Mouse (Mus musculus): Measurements from ENCODE around the gene Srbd1.

Gene Srbd1

GRCm38 (mm10) chr17:86040221-86040984 is 104.6 kb downstream of the Srbd1 start:
- in situ Hi-C loops (cut with MboI; ENCODE audit: unreplicated experiment in 2 of 2) = no loop called here

GRCm38 (mm10) chr17:86039741-86040140 is 105.2 kb downstream of the Srbd1 start:
- in situ Hi-C loops (cut with MboI; ENCODE audit: unreplicated experiment in 2 of 2) = no loop called here

- in situ Hi-C loops (cut with MboI; ENCODE audit: unreplicated experiment in 2 of 2) = no loop called here
Observed at GRCm38 (mm10) chr17:86038211-86038648, 106.7 kb downstream of the Srbd1 start.

GRCm38 (mm10) chr17:86035576-86035975 is 109.4 kb downstream of the Srbd1 start:
- in situ Hi-C loops (cut with MboI; ENCODE audit: unreplicated experiment in 2 of 2) = no loop called here

- in situ Hi-C loops (cut with MboI; ENCODE audit: unreplicated experiment in 2 of 2) = no loop called here
Observed at GRCm38 (mm10) chr17:86035146-86035545, 109.8 kb downstream of the Srbd1 start.

GRCm38 (mm10) chr17:86034641-86035040 is 110.3 kb downstream of the Srbd1 start:
- in situ Hi-C loops (cut with MboI; ENCODE audit: unreplicated experiment in 2 of 2) = no loop called here

- in situ Hi-C loops (cut with MboI; ENCODE audit: unreplicated experiment in 2 of 2) = no loop called here
Observed at GRCm38 (mm10) chr17:86032113-86032714, 112.8 kb downstream of the Srbd1 start.

- in situ Hi-C loops (cut with MboI; ENCODE audit: unreplicated experiment in 2 of 2) = no loop called here
Observed at GRCm38 (mm10) chr17:86030016-86030415, 115.0 kb downstream of the Srbd1 start.

GRCm38 (mm10) chr17:86029175-86029574 is 115.8 kb downstream of the Srbd1 start:
- in situ Hi-C loops (cut with MboI; ENCODE audit: unreplicated experiment in 2 of 2) = no loop called here

- in situ Hi-C loops (cut with MboI; ENCODE audit: unreplicated experiment in 2 of 2) = no loop called here
Observed at GRCm38 (mm10) chr17:86027577-86028199, 117.3 kb downstream of the Srbd1 start.

GRCm38 (mm10) chr17:86024589-86024988 is 120.4 kb downstream of the Srbd1 start:
- in situ Hi-C loops (cut with MboI; ENCODE audit: unreplicated experiment in 2 of 2) = no loop called here

- in situ Hi-C loops (cut with MboI; ENCODE audit: unreplicated experiment in 2 of 2) = no loop called here
Observed at GRCm38 (mm10) chr17:86022366-86022765, 122.6 kb downstream of the Srbd1 start.

GRCm38 (mm10) chr17:86021815-86022214 is 123.2 kb downstream of the Srbd1 start:
- in situ Hi-C loops (cut with MboI; ENCODE audit: unreplicated experiment in 2 of 2) = no loop called here

- in situ Hi-C loops (cut with MboI; ENCODE audit: unreplicated experiment in 2 of 2) = no loop called here
Observed at GRCm38 (mm10) chr17:86021231-86021630, 123.7 kb downstream of the Srbd1 start.

GRCm38 (mm10) chr17:86019793-86020192 is 125.2 kb downstream of the Srbd1 start:
- in situ Hi-C loops (cut with MboI; ENCODE audit: unreplicated experiment in 2 of 2) = no loop called here

- in situ Hi-C loops (cut with MboI; ENCODE audit: unreplicated experiment in 2 of 2) = no loop called here
Observed at GRCm38 (mm10) chr17:86014246-86014645, 130.7 kb downstream of the Srbd1 start.

GRCm38 (mm10) chr17:86012576-86012975 is 132.4 kb downstream of the Srbd1 start:
- in situ Hi-C loops (cut with MboI; ENCODE audit: unreplicated experiment in 2 of 2) = no loop called here

GRCm38 (mm10) chr17:86011849-86012248 is 133.1 kb downstream of the Srbd1 start:
- in situ Hi-C loops (cut with MboI; ENCODE audit: unreplicated experiment in 2 of 2) = no loop called here

GRCm38 (mm10) chr17:86008401-86008800 is 136.6 kb downstream of the Srbd1 start:
- in situ Hi-C loops (cut with MboI; ENCODE audit: unreplicated experiment in 2 of 2) = no loop called here

- in situ Hi-C loops (cut with MboI; ENCODE audit: unreplicated experiment in 2 of 2) = no loop called here
Observed at GRCm38 (mm10) chr17:86002113-86002512, 142.9 kb downstream of the Srbd1 start.

- in situ Hi-C loops (cut with MboI; ENCODE audit: unreplicated experiment in 2 of 2) = no loop called here
Observed at GRCm38 (mm10) chr17:86001667-86002066, 143.3 kb downstream of the Srbd1 start.

GRCm38 (mm10) chr17:85995727-85996126 is 149.2 kb downstream of the Srbd1 start:
- in situ Hi-C loops (cut with MboI; ENCODE audit: unreplicated experiment in 2 of 2) = no loop called here
